Mouse (Mus musculus): ENCODE measurements around the gene Setd1b. TPM values are rescaled to one million over a fixed set of nuclear protein-coding genes. Genes with fewer than 3 reads are reported as not detected.

Gene Setd1b
- polyA plus RNA-seq, 1 experiment from 2014 or later, result 12.5 TPM

- Histone ChIP-seq H3K4me1 (replicated peaks; ENCODE audit: control insufficient read depth, insufficient read depth, low read length) (peaks cover 33% of the 10 kb centered on the region), H3K27me3 (replicated peaks; ENCODE audit: control insufficient read depth, insufficient read depth, low read length) (no peaks in the 10 kb centered on the region), H3K36me3 (ENCODE audit: control insufficient read depth, insufficient read depth) (peaks cover 5% of the 10 kb centered on the region), H3K9me3 (ENCODE audit: control insufficient read depth, low read length) (no peaks in the 10 kb centered on the region), H3K4me2 (ENCODE audit: low read length) (peak overlapping the region; percentile 77), H3K27ac (ENCODE audit: low read length) (peak overlapping the region; percentile 97), H3K4me3 (replicated peaks; ENCODE audit: low read length) (peak overlapping the region; percentile 84), H3K9ac (replicated peaks; ENCODE audit: low read depth, low read length) (peak overlapping the region; percentile 99)
- 0% methylated on average over 24 of the region's 24 CpGs for WGBS
- no peak for ATAC-seq
Observed at GRCm38 (mm10) chr5:123143251-123143970, 1.4 kb downstream of the Setd1b start.

GRCm38 (mm10) chr5:123143971-123144745 is 2.2 kb downstream of the Setd1b start:
- H3K27ac ChIP-seq (ENCODE audit: low read length), result no peak overlapping the region
- peak overlapping the region; percentile 84 for H3K4me3 ChIP-seq (replicated peaks; ENCODE audit: low read length)
- 2% methylated on average over 17 of the region's 17 CpGs for WGBS
- H3K4me1 ChIP-seq (replicated peaks; ENCODE audit: control insufficient read depth, insufficient read depth, low read length), result peaks cover 41% of the 10 kb centered on the region
- peak overlapping the region; percentile 77 for H3K4me2 ChIP-seq (ENCODE audit: low read length)
- H3K36me3 ChIP-seq (ENCODE audit: control insufficient read depth, insufficient read depth), result peaks cover 5% of the 10 kb centered on the region
- H3K9me3 ChIP-seq (ENCODE audit: control insufficient read depth, low read length), result no peaks in the 10 kb centered on the region
- ATAC-seq, result no peak
- H3K9ac ChIP-seq (replicated peaks; ENCODE audit: low read depth, low read length), result peak overlapping the region; percentile 99
- H3K27me3 ChIP-seq (replicated peaks; ENCODE audit: control insufficient read depth, insufficient read depth, low read length), result no peaks in the 10 kb centered on the region

- WGBS, result 36% methylated on average over 20 of the region's 20 CpGs
- Histone ChIP-seq H3K4me1 (replicated peaks; ENCODE audit: control insufficient read depth, insufficient read depth, low read length) (peaks cover 49% of the 10 kb centered on the region), H3K27ac (ENCODE audit: low read length) (no peak overlapping the region), H3K36me3 (ENCODE audit: control insufficient read depth, insufficient read depth) (peaks cover 5% of the 10 kb centered on the region), H3K4me2 (ENCODE audit: low read length) (peak overlapping the region; percentile 77), H3K9ac (replicated peaks; ENCODE audit: low read depth, low read length) (peak overlapping the region; percentile 39), H3K27me3 (replicated peaks; ENCODE audit: control insufficient read depth, insufficient read depth, low read length) (no peaks in the 10 kb centered on the region), H3K4me3 (replicated peaks; ENCODE audit: low read length) (peak overlapping the region; percentile 84), H3K9me3 (ENCODE audit: control insufficient read depth, low read length) (no peaks in the 10 kb centered on the region)
- ATAC-seq, result no peak
Observed at GRCm38 (mm10) chr5:123144746-123145590, 3.0 kb downstream of the Setd1b start.

- Histone ChIP-seq H3K36me3 (ENCODE audit: control insufficient read depth, insufficient read depth) (peaks cover 5% of the 10 kb centered on the region), H3K9me3 (ENCODE audit: control insufficient read depth, low read length) (no peaks in the 10 kb centered on the region), H3K27ac (ENCODE audit: low read length) (no peak overlapping the region), H3K4me1 (replicated peaks; ENCODE audit: control insufficient read depth, insufficient read depth, low read length) (peaks cover 63% of the 10 kb centered on the region), H3K4me3 (replicated peaks; ENCODE audit: low read length) (no peak overlapping the region), H3K4me2 (ENCODE audit: low read length) (no peak overlapping the region), H3K27me3 (replicated peaks; ENCODE audit: control insufficient read depth, insufficient read depth, low read length) (no peaks in the 10 kb centered on the region), H3K9ac (replicated peaks; ENCODE audit: low read depth, low read length) (no peak overlapping the region)
- ATAC-seq, result no peak
- 84% methylated on average over 11 of the region's 11 CpGs for WGBS
Observed at GRCm38 (mm10) chr5:123146357-123146756, 4.4 kb downstream of the Setd1b start.

GRCm38 (mm10) chr5:123147569-123147968 is 5.6 kb downstream of the Setd1b start:
- Histone ChIP-seq H3K4me2 (ENCODE audit: low read length) (no peak overlapping the region), H3K9ac (replicated peaks; ENCODE audit: low read depth, low read length) (no peak overlapping the region), H3K27me3 (replicated peaks; ENCODE audit: control insufficient read depth, insufficient read depth, low read length) (no peaks in the 10 kb centered on the region), H3K4me1 (replicated peaks; ENCODE audit: control insufficient read depth, insufficient read depth, low read length) (peaks cover 65% of the 10 kb centered on the region), H3K4me3 (replicated peaks; ENCODE audit: low read length) (no peak overlapping the region), H3K36me3 (ENCODE audit: control insufficient read depth, insufficient read depth) (peaks cover 10% of the 10 kb centered on the region), H3K9me3 (ENCODE audit: control insufficient read depth, low read length) (no peaks in the 10 kb centered on the region), H3K27ac (ENCODE audit: low read length) (no peak overlapping the region)
- no peak for ATAC-seq
- WGBS, result 82% methylated on average over 17 of the region's 17 CpGs

- peaks cover 65% of the 10 kb centered on the region for H3K4me1 ChIP-seq (replicated peaks; ENCODE audit: control insufficient read depth, insufficient read depth, low read length)
- no peak for ATAC-seq
- H3K4me3 ChIP-seq (replicated peaks; ENCODE audit: low read length), result no peak overlapping the region
- H3K27me3 ChIP-seq (replicated peaks; ENCODE audit: control insufficient read depth, insufficient read depth, low read length), result no peaks in the 10 kb centered on the region
- 0 out of 2 replicates have a peak overlapping the region, but pooled peaks have one; percentile 5 for H3K9ac ChIP-seq (replicated peaks; ENCODE audit: low read depth, low read length)
- no peak overlapping the region for H3K27ac ChIP-seq (ENCODE audit: low read length)
- 79% methylated on average over 25 of the region's 25 CpGs for WGBS
- no peaks in the 10 kb centered on the region for H3K9me3 ChIP-seq (ENCODE audit: control insufficient read depth, low read length)
- peaks cover 15% of the 10 kb centered on the region for H3K36me3 ChIP-seq (ENCODE audit: control insufficient read depth, insufficient read depth)
- H3K4me2 ChIP-seq (ENCODE audit: low read length), result no peak overlapping the region
Observed at GRCm38 (mm10) chr5:123148073-123148722, 6.2 kb downstream of the Setd1b start.

- Histone ChIP-seq H3K27me3 (replicated peaks; ENCODE audit: control insufficient read depth, insufficient read depth, low read length) (no peaks in the 10 kb centered on the region), H3K36me3 (ENCODE audit: control insufficient read depth, insufficient read depth) (peaks cover 20% of the 10 kb centered on the region), H3K9ac (replicated peaks; ENCODE audit: low read depth, low read length) (peak overlapping the region; percentile 49), H3K4me1 (replicated peaks; ENCODE audit: control insufficient read depth, insufficient read depth, low read length) (peaks cover 53% of the 10 kb centered on the region), H3K4me3 (replicated peaks; ENCODE audit: low read length) (peak overlapping the region; percentile 43), H3K4me2 (ENCODE audit: low read length) (peak overlapping the region; percentile 68), H3K9me3 (ENCODE audit: control insufficient read depth, low read length) (no peaks in the 10 kb centered on the region), H3K27ac (ENCODE audit: low read length) (no peak overlapping the region)
- 5% methylated on average over 19 of the region's 19 CpGs for WGBS
- peak; percentile 91 for ATAC-seq
Observed at GRCm38 (mm10) chr5:123149451-123150400, 7.7 kb downstream of the Setd1b start.

- ATAC-seq, result peak; percentile 4; the same call in 1 of the 2 replicates
- H3K36me3 ChIP-seq (ENCODE audit: control insufficient read depth, insufficient read depth), result peaks cover 20% of the 10 kb centered on the region
- H3K27me3 ChIP-seq (replicated peaks; ENCODE audit: control insufficient read depth, insufficient read depth, low read length), result no peaks in the 10 kb centered on the region
- peak overlapping the region; percentile 68 for H3K4me2 ChIP-seq (ENCODE audit: low read length)
- 34% methylated on average over 7 of the region's 7 CpGs for WGBS
- H3K9me3 ChIP-seq (ENCODE audit: control insufficient read depth, low read length), result no peaks in the 10 kb centered on the region
- H3K4me1 ChIP-seq (replicated peaks; ENCODE audit: control insufficient read depth, insufficient read depth, low read length), result peaks cover 44% of the 10 kb centered on the region
- peak overlapping the region; percentile 31; the same call in 1 of the 2 replicates for H3K9ac ChIP-seq (replicated peaks; ENCODE audit: low read depth, low read length)
- no peak overlapping the region for H3K27ac ChIP-seq (ENCODE audit: low read length)
- H3K4me3 ChIP-seq (replicated peaks; ENCODE audit: low read length), result peak overlapping the region; percentile 43
Observed at GRCm38 (mm10) chr5:123150641-123151040, 8.6 kb downstream of the Setd1b start.

Measured in forebrain, embryonic 16.5 days (tissue).